Mouse (Mus musculus) monocyte, adult 2 months (primary cell): Measurements from ENCODE around the gene Slc9a3.
A peak's percentile ranks its signal among the peaks of the same experiment; 100 is the strongest.

Experiments used
- DNase-seq, 2 experiments: peaks; one replicate each; pipeline ENCODE4 v3.0.0; 2022; ENCODE audit warnings: low spot score in 2 of 2, low read depth in 1 of 2

Gene Slc9a3

GRCm38 (mm10) chr13:74121141-74121602 lies at the start of gene Slc9a3:
Slc9a3 (plus strand) TSS chr13:74121457.
- no peak for DNase-seq

GRCm38 (mm10) chr13:74071714-74072113 lies 49.5 kb upstream of the Slc9a3 start:
- no peak for DNase-seq

- no peak for DNase-seq
Measured at GRCm38 (mm10) chr13:74073369-74073768, 47.9 kb upstream of the Slc9a3 start.

- DNase-seq: peak in 1 of 2 experiments; percentile 12
Measured at GRCm38 (mm10) chr13:74090265-74090664, 31.0 kb upstream of the Slc9a3 start.

GRCm38 (mm10) chr13:74095936-74096335 lies 25.3 kb upstream of the Slc9a3 start:
- DNase-seq: no peak

GRCm38 (mm10) chr13:74096715-74097363 lies 24.4 kb upstream of the Slc9a3 start:
- no peak for DNase-seq

GRCm38 (mm10) chr13:74098913-74099312 lies 22.3 kb upstream of the Slc9a3 start:
- DNase-seq: no peak

- no peak for DNase-seq
Measured at GRCm38 (mm10) chr13:74102108-74102830, 19.0 kb upstream of the Slc9a3 start.

- no peak for DNase-seq
Measured at GRCm38 (mm10) chr13:74102831-74103582, 18.2 kb upstream of the Slc9a3 start.

- DNase-seq: no peak
Measured at GRCm38 (mm10) chr13:74104417-74104816, 16.8 kb upstream of the Slc9a3 start.

GRCm38 (mm10) chr13:74107410-74107809 lies 13.8 kb upstream of the Slc9a3 start:
- DNase-seq: no peak

GRCm38 (mm10) chr13:74112593-74112992 lies 8.7 kb upstream of the Slc9a3 start:
- DNase-seq: no peak

GRCm38 (mm10) chr13:74113626-74114191 lies 7.5 kb upstream of the Slc9a3 start:
- DNase-seq: no peak

- DNase-seq: no peak
Measured at GRCm38 (mm10) chr13:74121795-74122330, 606 bp downstream of the Slc9a3 start.

- no peak for DNase-seq
Measured at GRCm38 (mm10) chr13:74122632-74123031, 1.4 kb downstream of the Slc9a3 start.

GRCm38 (mm10) chr13:74127571-74127970 lies 6.3 kb downstream of the Slc9a3 start:
- DNase-seq: no peak

- no peak for DNase-seq
Measured at GRCm38 (mm10) chr13:74129909-74130308, 8.7 kb downstream of the Slc9a3 start.

- DNase-seq: no peak
Measured at GRCm38 (mm10) chr13:74138906-74139647, 17.8 kb downstream of the Slc9a3 start.

GRCm38 (mm10) chr13:74140793-74141192 lies 19.5 kb downstream of the Slc9a3 start:
- no peak for DNase-seq

GRCm38 (mm10) chr13:74143282-74143681 lies 22.0 kb downstream of the Slc9a3 start:
- no peak for DNase-seq
